Mouse (Mus musculus): ENCODE data around the gene Rnf216.

The Rnf216 gene

DNA sequence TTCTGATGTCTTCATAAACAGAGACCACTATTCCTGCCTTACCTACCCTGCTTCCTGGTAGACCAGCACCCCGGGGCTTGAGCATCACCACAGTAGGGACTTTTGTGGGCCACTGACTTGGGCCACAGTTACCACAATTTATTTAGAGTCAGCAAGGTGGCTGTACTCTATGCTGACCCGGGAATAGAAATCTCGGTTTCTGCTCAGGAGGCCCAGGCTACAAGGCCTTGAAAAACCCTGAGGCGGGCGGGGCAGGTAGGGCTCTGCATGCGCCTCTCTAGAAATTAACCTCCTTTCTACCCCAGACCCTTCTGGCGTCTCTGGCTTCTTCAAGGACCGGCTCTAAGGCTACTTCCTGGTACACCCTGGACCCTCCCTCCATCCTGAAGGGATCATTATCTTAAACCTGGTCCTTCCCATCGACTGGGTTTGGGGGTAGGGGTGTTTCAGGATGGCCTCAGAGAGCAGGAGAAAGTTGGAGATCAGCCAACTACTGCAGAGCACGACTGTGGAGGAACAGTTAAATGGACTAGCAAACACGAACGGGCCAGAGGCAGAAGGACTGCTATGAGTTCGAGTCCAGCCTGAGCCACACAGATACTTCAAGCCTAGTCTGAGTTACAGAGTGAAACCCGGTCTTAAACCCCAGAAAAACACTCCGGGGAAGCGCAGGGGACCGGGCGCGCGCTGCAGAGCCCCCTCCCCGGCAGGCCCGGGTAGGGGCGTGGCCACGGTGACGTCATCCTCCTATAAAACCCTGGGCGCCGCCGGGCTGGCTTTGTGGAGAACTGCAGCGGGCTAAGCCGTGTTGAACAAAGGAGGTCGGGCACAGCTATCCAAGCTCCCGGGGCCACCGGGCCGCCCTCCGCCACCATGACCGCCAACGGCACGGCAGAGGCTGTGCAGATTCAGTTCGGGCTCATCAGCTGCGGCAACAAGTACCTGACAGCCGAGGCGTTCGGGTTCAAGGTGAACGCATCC, 152.9 kb downstream of the Rnf216 start, which contains the start of gene Fscn1:
Fscn1 (plus strand) TSS at position 768 of the 981 bp plus-strand sequence.
- DNase-seq (ENCODE audit: low spot score) = peak; percentile 71

DNA sequence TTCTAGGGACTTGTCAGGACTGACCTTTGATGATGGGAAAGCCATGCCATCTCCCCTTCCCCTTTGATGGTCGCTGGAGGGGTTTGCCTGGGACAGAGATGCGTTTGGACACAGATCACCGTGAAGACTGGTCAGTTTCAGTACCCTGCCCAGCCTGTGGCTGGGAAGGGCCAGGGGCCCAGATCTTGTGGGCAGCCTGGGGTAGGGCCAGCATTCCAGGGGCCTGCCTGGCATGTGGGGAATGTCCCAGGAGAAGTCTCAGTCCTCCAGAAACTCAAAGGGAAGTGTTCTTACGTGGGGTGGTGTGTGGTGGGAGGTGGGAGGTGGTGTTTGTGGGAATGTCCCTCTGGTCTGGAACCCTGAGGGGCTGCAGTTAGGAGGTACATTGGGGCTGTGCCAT, 153.6 kb downstream of the Rnf216 start:
- no peak for DNase-seq (ENCODE audit: low spot score)

DNA sequence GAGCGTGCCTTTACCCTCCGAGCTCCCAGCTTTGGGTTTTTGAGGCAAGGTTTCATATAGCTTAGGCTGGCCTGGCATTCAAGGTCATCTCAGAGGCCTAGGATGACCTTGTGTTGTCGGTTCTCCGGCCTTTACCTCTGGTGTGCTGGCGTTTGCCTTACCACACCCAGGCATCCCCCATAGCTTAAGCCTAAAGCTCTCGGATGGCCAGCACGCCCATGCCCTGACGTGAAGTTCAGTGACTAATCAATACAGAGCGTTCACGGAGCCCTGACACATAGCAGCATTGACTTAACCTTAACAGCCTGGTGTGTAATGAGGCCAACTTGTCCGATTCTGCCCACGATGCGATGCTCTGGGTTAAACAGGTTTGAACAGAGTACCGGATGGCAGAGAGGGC, 154.3 kb downstream of the Rnf216 start:
- DNase-seq (ENCODE audit: low spot score) = no peak

GRCm38 (mm10) chr5:142956956-142957703, 155.7 kb downstream of the Rnf216 start:
- DNase-seq (ENCODE audit: low spot score) = no peak

DNA sequence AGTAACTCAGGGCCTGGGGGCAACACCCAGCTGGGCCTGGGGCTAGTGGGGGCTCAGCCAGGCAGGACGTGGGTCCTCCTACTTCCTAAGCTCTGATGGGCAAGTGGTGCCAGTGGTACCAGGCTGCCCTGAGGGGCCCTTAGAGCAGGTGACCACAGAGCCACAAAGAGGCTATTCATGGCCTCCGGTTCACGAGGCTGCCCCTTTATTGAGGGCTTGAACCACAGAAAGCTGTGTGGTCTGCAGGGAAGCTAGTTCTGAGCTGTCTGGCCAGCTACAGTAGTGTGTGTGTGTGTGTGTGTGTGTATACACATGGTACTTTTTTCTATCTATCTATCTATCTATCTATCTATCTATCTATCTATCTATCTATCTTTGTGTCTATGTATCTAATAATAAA, 159.2 kb downstream of the Rnf216 start:
- DNase-seq (ENCODE audit: low spot score) = no peak

- no peak for DNase-seq (ENCODE audit: low spot score)
Observed at GRCm38 (mm10) chr5:142950405-142950804, 162.4 kb downstream of the Rnf216 start.

GRCm38 (mm10) chr5:142949580-142949979, 163.2 kb downstream of the Rnf216 start:
- no peak for DNase-seq (ENCODE audit: low spot score)

- no peak for DNase-seq (ENCODE audit: low spot score)
Observed at GRCm38 (mm10) chr5:142947460-142947859, 165.3 kb downstream of the Rnf216 start.

DNA sequence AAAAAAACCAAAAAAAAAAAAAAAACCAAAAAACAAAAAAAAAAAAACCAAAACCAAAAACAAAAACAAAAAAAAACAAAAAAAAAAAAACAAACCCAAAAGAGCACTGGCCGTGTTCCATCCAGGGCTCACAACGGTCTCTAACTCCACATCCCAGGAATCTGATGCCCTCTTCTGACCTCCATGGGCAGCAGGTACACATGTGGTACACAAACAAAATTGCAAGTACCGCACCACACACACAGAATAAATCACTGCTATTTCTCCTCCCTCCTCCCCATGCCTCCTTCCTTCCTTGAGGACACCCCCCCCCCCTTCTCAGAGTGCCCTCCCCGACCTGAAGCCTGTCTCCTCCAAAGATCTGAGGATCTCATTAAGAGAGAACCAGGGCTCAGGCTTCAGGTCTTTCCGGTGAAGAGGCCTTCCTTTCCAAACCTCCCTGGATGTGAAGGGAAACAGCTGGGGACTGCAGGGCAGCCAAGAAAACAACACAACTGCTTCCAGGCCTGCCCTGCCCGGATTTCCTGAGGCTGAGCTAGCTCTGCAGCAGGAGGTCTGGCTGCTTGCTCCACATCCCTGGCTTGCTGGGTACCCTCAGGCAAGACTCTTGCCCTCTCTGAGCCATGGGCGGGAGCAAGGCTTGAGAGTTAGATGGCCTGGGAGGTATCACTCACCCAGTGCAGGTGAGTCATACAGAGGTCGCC, 167.7 kb downstream of the Rnf216 start:
- peak; percentile 65 for DNase-seq (ENCODE audit: low spot score)
